Mouse (Mus musculus): ENCODE results near the gene Smagp. TPM values are rescaled to one million over a fixed set of nuclear protein-coding genes. Genes with fewer than 3 reads are reported as not detected.
A peak's percentile ranks its signal among the peaks of the same experiment; 100 is the strongest.
"Not testable (repeated sequence)": the region's sequence is repeated elsewhere in the genome, so short reads cannot be mapped to it uniquely, and the experiment has no call there.

Smagp gene
- total RNA-seq, 4 experiments from 2014 or later = 1.9 to 3.1 (median 2.3) TPM

- no peak for DNase-seq (ENCODE audit: low spot score in 2 of 2)
Observed at GRCm38 (mm10) chr15:100627774-100628370, 8.9 kb downstream of the Smagp start.

- no peak for DNase-seq (ENCODE audit: low spot score in 2 of 2)
Observed at GRCm38 (mm10) chr15:100627287-100627686, 9.5 kb downstream of the Smagp start.

- no peak for DNase-seq (ENCODE audit: low spot score in 2 of 2)
Observed at GRCm38 (mm10) chr15:100624435-100624834, 12.3 kb downstream of the Smagp start.

GRCm38 (mm10) chr15:100623754-100624153, 13.0 kb downstream of the Smagp start:
- DNase-seq (ENCODE audit: low spot score in 2 of 2) = no peak

GRCm38 (mm10) chr15:100622164-100622563, 14.6 kb downstream of the Smagp start:
- DNase-seq (ENCODE audit: low spot score in 2 of 2) = peak in 1 of 2 experiments; percentile 69

GRCm38 (mm10) chr15:100621671-100622070, 15.1 kb downstream of the Smagp start:
- not testable (repeated sequence) for DNase-seq (ENCODE audit: low spot score in 2 of 2)

- no peak for DNase-seq (ENCODE audit: low spot score in 2 of 2)
Observed at GRCm38 (mm10) chr15:100619200-100619599, 17.5 kb downstream of the Smagp start.

GRCm38 (mm10) chr15:100616221-100616620, 20.5 kb downstream of the Smagp start:
- DNase-seq (ENCODE audit: low spot score in 2 of 2) = no peak

GRCm38 (mm10) chr15:100615825-100616220, 20.9 kb downstream of the Smagp start:
- DNase-seq (ENCODE audit: low spot score in 2 of 2) = peak; percentile 72 to 83

- DNase-seq (ENCODE audit: low spot score in 2 of 2) = peak; percentile 93 to 98
Observed at GRCm38 (mm10) chr15:100614996-100615824, 21.5 kb downstream of the Smagp start, which contains the start of gene Dazap2. Dazap2 (plus strand) TSS chr15:100615349.

- no peak for DNase-seq (ENCODE audit: low spot score in 2 of 2)
Observed at GRCm38 (mm10) chr15:100614218-100614995, 22.3 kb downstream of the Smagp start.

GRCm38 (mm10) chr15:100613584-100613983, 23.2 kb downstream of the Smagp start:
- peak in 1 of 2 experiments; percentile 65 for DNase-seq (ENCODE audit: low spot score in 2 of 2)

- no peak for DNase-seq (ENCODE audit: low spot score in 2 of 2)
Observed at GRCm38 (mm10) chr15:100612432-100612831, 24.3 kb downstream of the Smagp start.

- DNase-seq (ENCODE audit: low spot score in 2 of 2) = no peak
Observed at GRCm38 (mm10) chr15:100611951-100612350, 24.8 kb downstream of the Smagp start.

GRCm38 (mm10) chr15:100606677-100607076, 30.1 kb downstream of the Smagp start:
- not testable (repeated sequence) for DNase-seq (ENCODE audit: low spot score in 2 of 2)

GRCm38 (mm10) chr15:100601669-100602068, 35.1 kb downstream of the Smagp start:
- no peak for DNase-seq (ENCODE audit: low spot score in 2 of 2)

- no peak for DNase-seq (ENCODE audit: low spot score in 2 of 2)
Observed at GRCm38 (mm10) chr15:100600696-100601272, 36.0 kb downstream of the Smagp start.

GRCm38 (mm10) chr15:100600047-100600695, 36.6 kb downstream of the Smagp start:
- DNase-seq (ENCODE audit: low spot score in 2 of 2) = peak in 1 of 2 experiments; percentile 73

GRCm38 (mm10) chr15:100599276-100600046, 37.3 kb downstream of the Smagp start, which contains the start of gene Pou6f1:
Pou6f1 (minus strand) TSS chr15:100599984.
- DNase-seq (ENCODE audit: low spot score in 2 of 2) = no peak

- DNase-seq (ENCODE audit: low spot score in 2 of 2) = no peak
Observed at GRCm38 (mm10) chr15:100598883-100599275, 37.9 kb downstream of the Smagp start.
